Mouse (Mus musculus): Measurements from ENCODE around the gene Tmem265. TPM values are rescaled to one million over a fixed set of nuclear protein-coding genes. Genes with fewer than 3 reads are reported as not detected.

Tmem265 gene
- polyA plus RNA-seq, 1 experiment: 4.8 TPM

- TF ChIP-seq CTCF (IDR thresholded peaks at IDR 0.05; ENCODE audit: extremely low read depth, insufficient read depth, insufficient read length, insufficient replicate concordance) (no peak), POLR2A (IDR thresholded peaks at IDR 0.05; ENCODE audit: low read depth, low read length) (no peak)
- peaks cover 29% of the 10 kb centered on the region for H3K36me3 ChIP-seq (ENCODE audit: control insufficient read depth, insufficient read depth, low read length)
- no peak for DNase-seq (ENCODE audit: low read depth in 1 of 2, low spot score in 2 of 2)
- H3K27me3 ChIP-seq (ENCODE audit: control insufficient read depth, insufficient read depth, low read length): no peaks in the 10 kb centered on the region
- 85% methylated on average over 7 of the region's 7 CpGs for WGBS
- H3K4me1 ChIP-seq (ENCODE audit: control insufficient read depth, insufficient read depth, insufficient read length): no peaks in the 10 kb centered on the region; the same call in 1 of the 2 replicates
- H3K4me3 ChIP-seq (ENCODE audit: extremely low read depth, insufficient read depth, insufficient read length): no peak overlapping the region
- no peak overlapping the region for H3K27ac ChIP-seq (ENCODE audit: insufficient read depth, low read length)
Measured at GRCm38 (mm10) chr7:127516344-127516743, 44.8 kb upstream of the Tmem265 start.

GRCm38 (mm10) chr7:127519284-127519683, 41.9 kb upstream of the Tmem265 start, which contains the start of gene Gm42715:
TSS of gene Gm42715 (plus strand) at chr7:127519584.
- Histone ChIP-seq H3K4me1 (ENCODE audit: control insufficient read depth, insufficient read depth, insufficient read length) (no peaks in the 10 kb centered on the region), H3K27me3 (ENCODE audit: control insufficient read depth, insufficient read depth, low read length) (no peaks in the 10 kb centered on the region), H3K36me3 (ENCODE audit: control insufficient read depth, insufficient read depth, low read length) (peaks cover 50% of the 10 kb centered on the region), H3K27ac (ENCODE audit: insufficient read depth, low read length) (no peak within 1 kb of the TSS), H3K4me3 (ENCODE audit: extremely low read depth, insufficient read depth, insufficient read length) (no peak within 1 kb of the TSS)
- 94% methylated on average over 3 of the region's 3 CpGs for WGBS
- no peak for TF ChIP-seq POLR2A (IDR thresholded peaks at IDR 0.05; ENCODE audit: low read depth, low read length)
- TF ChIP-seq CTCF (IDR thresholded peaks at IDR 0.05; ENCODE audit: extremely low read depth, insufficient read depth, insufficient read length, insufficient replicate concordance): no peak
- DNase-seq (ENCODE audit: low read depth in 1 of 2, low spot score in 2 of 2): no peak

DNA sequence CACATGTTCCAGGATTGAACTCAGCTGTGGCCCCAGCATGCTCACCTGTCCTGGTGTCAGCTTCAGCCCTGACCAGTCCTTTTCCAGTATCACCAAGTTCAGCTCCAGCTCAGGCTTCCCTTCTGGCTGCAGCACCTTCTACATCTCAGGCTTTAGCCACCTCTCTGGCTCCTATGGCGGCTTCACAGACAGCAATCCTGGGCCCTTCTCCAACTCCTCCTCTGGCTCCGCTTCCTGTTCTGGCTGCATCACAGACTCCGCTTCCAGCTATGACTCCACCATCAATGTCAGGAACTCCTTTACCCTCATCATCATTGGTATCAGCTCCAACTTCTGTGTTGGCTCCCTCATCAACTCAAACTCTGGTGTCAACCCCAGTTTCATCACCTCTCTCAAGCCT, 19.5 kb upstream of the Tmem265 start:
- TF ChIP-seq POLR2A (IDR thresholded peaks at IDR 0.05; ENCODE audit: low read depth, low read length) (no peak), CTCF (IDR thresholded peaks at IDR 0.05; ENCODE audit: extremely low read depth, insufficient read depth, insufficient read length, insufficient replicate concordance) (no peak)
- no peak overlapping the region for H3K4me3 ChIP-seq (ENCODE audit: extremely low read depth, insufficient read depth, insufficient read length)
- no peak overlapping the region for H3K27ac ChIP-seq (ENCODE audit: insufficient read depth, low read length)
- no peaks in the 10 kb centered on the region for H3K4me1 ChIP-seq (ENCODE audit: control insufficient read depth, insufficient read depth, insufficient read length)
- DNase-seq (ENCODE audit: low read depth in 1 of 2, low spot score in 2 of 2): no peak
- peaks cover 68% of the 10 kb centered on the region for H3K36me3 ChIP-seq (ENCODE audit: control insufficient read depth, insufficient read depth, low read length)
- 89% methylated on average over 3 of the region's 3 CpGs for WGBS
- H3K27me3 ChIP-seq (ENCODE audit: control insufficient read depth, insufficient read depth, low read length): no peaks in the 10 kb centered on the region

GRCm38 (mm10) chr7:127549116-127549835, 11.9 kb upstream of the Tmem265 start:
- H3K4me1 ChIP-seq (ENCODE audit: control insufficient read depth, insufficient read depth, insufficient read length): no peaks in the 10 kb centered on the region
- no peaks in the 10 kb centered on the region for H3K27me3 ChIP-seq (ENCODE audit: control insufficient read depth, insufficient read depth, low read length)
- 96% methylated on average over 15 of the region's 15 CpGs for WGBS
- H3K27ac ChIP-seq (ENCODE audit: insufficient read depth, low read length): no peak overlapping the region
- H3K36me3 ChIP-seq (ENCODE audit: control insufficient read depth, insufficient read depth, low read length): peaks cover 46% of the 10 kb centered on the region
- DNase-seq (ENCODE audit: low read depth in 1 of 2, low spot score in 2 of 2): no peak
- no peak overlapping the region for H3K4me3 ChIP-seq (ENCODE audit: extremely low read depth, insufficient read depth, insufficient read length)
- TF ChIP-seq POLR2A (IDR thresholded peaks at IDR 0.05; ENCODE audit: low read depth, low read length) (no peak), CTCF (IDR thresholded peaks at IDR 0.05; ENCODE audit: extremely low read depth, insufficient read depth, insufficient read length, insufficient replicate concordance) (no peak)

- Histone ChIP-seq H3K4me1 (ENCODE audit: control insufficient read depth, insufficient read depth, insufficient read length) (no peaks in the 10 kb centered on the region), H3K27me3 (ENCODE audit: control insufficient read depth, insufficient read depth, low read length) (no peaks in the 10 kb centered on the region), H3K36me3 (ENCODE audit: control insufficient read depth, insufficient read depth, low read length) (peaks cover 48% of the 10 kb centered on the region), H3K27ac (ENCODE audit: insufficient read depth, low read length) (no peak overlapping the region), H3K4me3 (ENCODE audit: extremely low read depth, insufficient read depth, insufficient read length) (no peak overlapping the region)
- TF ChIP-seq POLR2A (IDR thresholded peaks at IDR 0.05; ENCODE audit: low read depth, low read length) (no peak), CTCF (IDR thresholded peaks at IDR 0.05; ENCODE audit: extremely low read depth, insufficient read depth, insufficient read length, insufficient replicate concordance) (no peak)
- DNase-seq (ENCODE audit: low read depth in 1 of 2, low spot score in 2 of 2): no peak
- 98% methylated on average over 8 of the region's 8 CpGs for WGBS
Measured at GRCm38 (mm10) chr7:127551558-127551957, 9.6 kb upstream of the Tmem265 start.

DNA sequence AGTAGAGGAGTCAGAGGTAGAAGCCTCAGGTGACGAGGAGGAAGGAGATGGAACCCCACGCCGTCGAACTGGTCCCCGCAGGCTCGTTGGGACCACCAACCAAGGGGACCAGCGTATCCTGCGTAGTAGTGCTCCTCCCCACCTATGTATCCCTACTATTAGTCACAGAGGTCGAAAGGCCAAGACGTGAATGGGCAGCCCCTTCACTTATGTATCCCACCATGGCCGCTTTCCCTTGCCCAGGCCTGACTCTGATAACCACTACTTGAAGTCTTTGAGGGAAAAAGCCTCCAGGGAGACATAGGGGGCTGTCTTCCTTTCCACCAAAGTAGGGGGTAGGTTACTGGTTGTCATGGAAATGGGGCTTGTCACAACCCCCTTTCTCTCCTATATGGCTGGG, 610 bp upstream of the Tmem265 start:
- DNase-seq (ENCODE audit: low read depth in 1 of 2, low spot score in 2 of 2): no peak
- no peak overlapping the region for H3K27ac ChIP-seq (ENCODE audit: insufficient read depth, low read length)
- WGBS: 99% methylated on average over 11 of the region's 11 CpGs
- TF ChIP-seq POLR2A (IDR thresholded peaks at IDR 0.05; ENCODE audit: low read depth, low read length) (no peak), CTCF (IDR thresholded peaks at IDR 0.05; ENCODE audit: extremely low read depth, insufficient read depth, insufficient read length, insufficient replicate concordance) (no peak)
- no peak overlapping the region for H3K4me3 ChIP-seq (ENCODE audit: extremely low read depth, insufficient read depth, insufficient read length)
- peaks cover 49% of the 10 kb centered on the region for H3K36me3 ChIP-seq (ENCODE audit: control insufficient read depth, insufficient read depth, low read length)
- H3K4me1 ChIP-seq (ENCODE audit: control insufficient read depth, insufficient read depth, insufficient read length): no peaks in the 10 kb centered on the region
- H3K27me3 ChIP-seq (ENCODE audit: control insufficient read depth, insufficient read depth, low read length): no peaks in the 10 kb centered on the region
